Mouse (Mus musculus) limb, embryonic 14.5 days (tissue): ENCODE results near the gene Muc13. TPM values are rescaled to one million over a fixed set of nuclear protein-coding genes. Genes with fewer than 3 reads are reported as not detected.
A peak's percentile ranks its signal among the peaks of the same experiment; 100 is the strongest.

Experiments
- ATAC-seq: fragments of 200-750 bp; cut with Nextera tagmentation; 2 replicates; pipeline ENCODE4 v1.8.0; 2017; ENCODE audit warnings: low read depth, moderate number of reproducible peaks, moderate TSS enrichment; ENCODE audit not compliant: low FRiP score
- DNase-seq: peaks from one replicate; pipeline ENCODE4 v3.0.0-alpha.2; 2015; ENCODE audit warnings: low spot score
- H3K27ac ChIP-seq: fragments of 300-500 bp; sonication (generic); replicated peaks from 2 replicates; pipeline ENCODE4 v1.5.1; 2014; ENCODE audit warnings: low read depth, mild to moderate bottlenecking, low read length, moderate library complexity, mixed read lengths
- H3K27me3 ChIP-seq: fragments of 300-500 bp; sonication (generic); 2 replicates; pipeline ENCODE4 v1.6.1; 2014; ENCODE audit warnings: low read length, mixed read lengths; ENCODE audit not compliant: control insufficient read depth, insufficient read depth
- H3K36me3 ChIP-seq: fragments of 300-500 bp; sonication (generic); 2 replicates; pipeline ENCODE4 v1.6.1; 2014; ENCODE audit warnings: mild to moderate bottlenecking, low read length, moderate library complexity, mixed read lengths; ENCODE audit not compliant: control insufficient read depth, insufficient read depth
- H3K4me1 ChIP-seq: fragments of 300-500 bp; sonication (generic); 2 replicates; pipeline ENCODE4 v1.6.1; 2014; ENCODE audit warnings: antibody characterized with exemption, low read length, mixed read lengths; ENCODE audit not compliant: control insufficient read depth, insufficient read depth
- H3K4me2 ChIP-seq: fragments of 300-500 bp; sonication (generic); replicated peaks from 2 replicates; pipeline ENCODE4 v1.6.1; 2014; ENCODE audit warnings: low read depth, mild to moderate bottlenecking, low read length, moderate library complexity; ENCODE audit not compliant: severe bottlenecking
- H3K4me3 ChIP-seq: fragments of 300-500 bp; sonication (generic); replicated peaks from 2 replicates; pipeline ENCODE4 v1.5.1; 2014; ENCODE audit warnings: low read length
- H3K9ac ChIP-seq: fragments of 300-500 bp; sonication (generic); 2 replicates; pipeline ENCODE4 v1.6.1; 2014; ENCODE audit warnings: mild to moderate bottlenecking, low read depth, low read length, moderate library complexity; ENCODE audit not compliant: severe bottlenecking
- H3K9me3 ChIP-seq: fragments of 300-500 bp; sonication (generic); 2 replicates; pipeline ENCODE4 v1.6.1; 2016; ENCODE audit warnings: low read length; ENCODE audit not compliant: control insufficient read depth
- POLR2A ChIP-seq: fragments of 200-500 bp; IDR thresholded peaks from 2 replicates; pipeline ENCODE4 v1.8.0; 2012; ENCODE audit warnings: inconsistent platforms, mild to moderate bottlenecking, moderate library complexity, borderline replicate concordance; ENCODE audit not compliant: insufficient read depth, insufficient read length; ENCODE audit errors: extremely low read depth
- WGBS: fragments of 180-500 bp; shearing (Covaris S2); extraction: QIAGEN DNeasy Blood & Tissue Kit; methylation state at CpG from one replicate; pipeline ENCODE4 v1.1.7; 2014; 5-methylcytosine and 5-hydroxymethylcytosine counted together
- polyA plus RNA-seq, 2 experiments: library from polyadenylated mRNA; depleted of rRNA in 1 of 2; stranded (reverse) in 1 of 2; unstranded in 1 of 2; fragments of >200 nt; fragmentation: Nextera tagmentation in 1 of 2; extraction: Ambion mirVana in 1 of 2; gene quantifications; 2 replicates each; pipeline versions ENCODE4 v1.2.1 to v1.2.3; 2012 to 2014

Muc13 gene
- polyA plus RNA-seq, 2 experiments, result 0.12 to 0.25 TPM

GRCm38 (mm10) chr16:33769848-33770247 lies 24.0 kb upstream of the Muc13 start:
- no peak for TF ChIP-seq POLR2A
- WGBS, result 65% methylated on average over 7 of the region's 7 CpGs

DNA sequence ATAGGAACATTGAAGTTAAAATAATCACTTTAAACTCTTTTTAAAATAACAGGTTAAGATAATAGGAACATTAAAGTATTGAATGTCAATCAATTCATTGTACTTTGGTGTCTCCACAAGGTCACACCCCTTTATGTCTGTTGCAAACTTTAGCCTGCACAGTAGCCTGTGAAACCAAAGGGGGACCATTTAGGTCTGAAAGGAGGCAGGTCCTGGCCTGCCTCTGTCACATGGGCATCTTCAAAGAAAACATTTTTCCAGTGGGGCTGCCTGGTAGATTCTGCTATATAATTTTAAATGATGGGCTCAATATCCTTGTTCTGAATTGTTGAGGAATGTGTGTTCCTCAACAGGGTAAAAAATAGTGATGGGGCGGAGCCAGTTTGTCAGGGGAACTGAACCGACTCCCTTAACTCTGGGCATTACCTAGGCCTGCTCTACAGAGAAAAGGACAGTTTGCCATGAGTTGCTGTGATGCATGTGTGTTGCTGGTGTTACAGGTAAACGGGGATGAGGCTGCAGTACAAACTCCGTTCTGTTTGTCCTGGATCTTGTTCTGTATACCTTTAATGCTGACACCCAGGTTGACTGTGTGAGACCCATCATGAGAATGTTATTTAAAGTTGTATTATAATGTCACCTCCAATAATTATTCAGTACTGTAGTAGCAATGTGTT lies 22.9 kb upstream of the Muc13 start:
- no peak for ATAC-seq
- WGBS, result 84% methylated on average over 4 of the region's 4 CpGs

More at GRCm38 (mm10) chr16:33769848-33770247, 24.0 kb upstream of the Muc13 start:
- ATAC-seq, result no peak
- no peaks in the 10 kb centered on the region; the same call in 1 of the 2 replicates for H3K36me3 ChIP-seq
- H3K4me2 ChIP-seq, result no peak overlapping the region
- no peaks in the 10 kb centered on the region for H3K9me3 ChIP-seq
- H3K27me3 ChIP-seq, result no peaks in the 10 kb centered on the region
- DNase-seq, result no peak
- no peak overlapping the region for H3K27ac ChIP-seq
- H3K9ac ChIP-seq, result no peak overlapping the region
- H3K4me1 ChIP-seq, result no peaks in the 10 kb centered on the region
- no peak overlapping the region for H3K4me3 ChIP-seq

GRCm38 (mm10) chr16:33772809-33773208 lies 21.0 kb upstream of the Muc13 start:
- Histone ChIP-seq H3K36me3 (no peaks in the 10 kb centered on the region), H3K27ac (no peak overlapping the region), H3K4me1 (no peaks in the 10 kb centered on the region), H3K27me3 (no peaks in the 10 kb centered on the region), H3K4me2 (no peak overlapping the region), H3K4me3 (no peak overlapping the region), H3K9me3 (no peaks in the 10 kb centered on the region), H3K9ac (no peak overlapping the region)
- no peak for TF ChIP-seq POLR2A
- DNase-seq (no peak), ATAC-seq (no peak)
- 91% methylated on average over 5 of the region's 5 CpGs for WGBS

More for the DNA sequence above, 22.9 kb upstream of the Muc13 start:
- Histone ChIP-seq H3K36me3 (no peaks in the 10 kb centered on the region; the same call in 1 of the 2 replicates), H3K9ac (no peak overlapping the region), H3K27me3 (no peaks in the 10 kb centered on the region), H3K4me1 (no peaks in the 10 kb centered on the region), H3K9me3 (no peaks in the 10 kb centered on the region), H3K4me2 (no peak overlapping the region), H3K27ac (no peak overlapping the region), H3K4me3 (no peak overlapping the region)
- TF ChIP-seq POLR2A, result no peak
- peak; percentile 27 for DNase-seq

DNA sequence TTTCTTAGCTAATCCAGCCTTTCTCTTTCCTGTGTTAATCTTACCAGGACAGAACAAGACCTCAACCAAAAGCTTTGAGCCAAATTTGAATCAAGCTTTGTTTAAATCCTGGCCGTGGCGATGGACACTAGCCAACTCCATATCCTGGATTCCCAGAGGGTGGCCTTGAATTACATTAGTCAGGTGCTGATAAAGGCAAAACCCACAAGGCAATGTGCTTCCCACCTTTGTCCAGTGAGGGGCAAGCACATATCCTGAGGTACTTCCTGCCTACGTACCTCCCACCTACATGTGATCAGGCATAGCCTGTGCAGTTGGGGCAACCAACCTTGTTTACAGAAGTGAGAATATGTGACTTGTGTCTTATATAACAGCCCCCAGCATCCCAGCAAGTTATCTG lies 18.9 kb upstream of the Muc13 start:
- Histone ChIP-seq H3K4me2 (no peak overlapping the region), H3K4me1 (no peaks in the 10 kb centered on the region), H3K9me3 (no peaks in the 10 kb centered on the region), H3K36me3 (no peaks in the 10 kb centered on the region), H3K27me3 (no peaks in the 10 kb centered on the region), H3K9ac (no peak overlapping the region), H3K4me3 (no peak overlapping the region), H3K27ac (no peak overlapping the region)
- no peak for DNase-seq
- 73% methylated on average over 3 of the region's 3 CpGs for WGBS
- ATAC-seq, result no peak
- no peak for TF ChIP-seq POLR2A

- 76% methylated on average over 1 of the region's 1 CpGs for WGBS
Observed at GRCm38 (mm10) chr16:33775733-33776335, 18.0 kb upstream of the Muc13 start.

More at GRCm38 (mm10) chr16:33775733-33776335, 18.0 kb upstream of the Muc13 start:
- DNase-seq, result no peak
- Histone ChIP-seq H3K4me1 (no peaks in the 10 kb centered on the region), H3K36me3 (no peaks in the 10 kb centered on the region), H3K4me2 (no peak overlapping the region), H3K27me3 (no peaks in the 10 kb centered on the region), H3K9ac (no peak overlapping the region), H3K27ac (no peak overlapping the region), H3K9me3 (no peaks in the 10 kb centered on the region), H3K4me3 (no peak overlapping the region)
- ATAC-seq, result no peak
- no peak for TF ChIP-seq POLR2A
